Mouse (Mus musculus): ENCODE results near the gene Pex10.

The Pex10 gene

GRCm38 (mm10) chr4:155093431-155094149 lies 26.8 kb downstream of the Pex10 start:
- DNase-seq (ENCODE audit: low spot score) = no peak

- DNase-seq (ENCODE audit: low spot score) = peak; percentile 72
Measured at GRCm38 (mm10) chr4:155094565-155094964, 27.7 kb downstream of the Pex10 start.

GRCm38 (mm10) chr4:155095238-155095900 lies 28.6 kb downstream of the Pex10 start:
- DNase-seq (ENCODE audit: low spot score) = peak; percentile 93

- DNase-seq (ENCODE audit: low spot score) = no peak
Measured at GRCm38 (mm10) chr4:155095967-155096366, 29.2 kb downstream of the Pex10 start.

GRCm38 (mm10) chr4:155097452-155097851 lies 30.6 kb downstream of the Pex10 start:
- DNase-seq (ENCODE audit: low spot score) = no peak

GRCm38 (mm10) chr4:155098572-155098971 lies 31.8 kb downstream of the Pex10 start:
- DNase-seq (ENCODE audit: low spot score) = no peak

GRCm38 (mm10) chr4:155107886-155108285 lies 41.1 kb downstream of the Pex10 start:
- DNase-seq (ENCODE audit: low spot score) = no peak

- DNase-seq (ENCODE audit: low spot score) = no peak
Measured at GRCm38 (mm10) chr4:155109471-155109870, 42.7 kb downstream of the Pex10 start.

GRCm38 (mm10) chr4:155113766-155114410 lies 47.1 kb downstream of the Pex10 start:
- DNase-seq (ENCODE audit: low spot score) = no peak

- DNase-seq (ENCODE audit: low spot score) = no peak
Measured at GRCm38 (mm10) chr4:155116607-155117006, 49.8 kb downstream of the Pex10 start.

GRCm38 (mm10) chr4:155117396-155117978 lies 50.7 kb downstream of the Pex10 start:
- DNase-seq (ENCODE audit: low spot score) = no peak

- no peak for DNase-seq (ENCODE audit: low spot score)
Measured at GRCm38 (mm10) chr4:155118278-155118677, 51.5 kb downstream of the Pex10 start.

GRCm38 (mm10) chr4:155120038-155120437 lies 53.2 kb downstream of the Pex10 start:
- no peak for DNase-seq (ENCODE audit: low spot score)

- DNase-seq (ENCODE audit: low spot score) = no peak
Measured at GRCm38 (mm10) chr4:155120583-155120982, 53.8 kb downstream of the Pex10 start.

GRCm38 (mm10) chr4:155121222-155121621 lies 54.4 kb downstream of the Pex10 start:
- DNase-seq (ENCODE audit: low spot score) = no peak
